Mouse (Mus musculus) stomach, postnatal 0 days (tissue): ENCODE results near the gene Zfp467. TPM values are rescaled to one million over a fixed set of nuclear protein-coding genes. Genes with fewer than 3 reads are reported as not detected.

Source experiments
- ATAC-seq: fragments of 200-750 bp; cut with Nextera tagmentation; 2 replicates; pipeline ENCODE4 v1.8.0; 2017; ENCODE audit not compliant: low FRiP score, low TSS enrichment
- DNase-seq: peaks from one replicate; pipeline ENCODE4 v3.0.0-alpha.2; 2016; ENCODE audit warnings: low spot score
- H3K27ac ChIP-seq: fragments of 300-500 bp; sonication (generic); replicated peaks from 2 replicates; pipeline ENCODE4 v1.5.1; 2014; ENCODE audit warnings: mild to moderate bottlenecking, control low read depth
- H3K27me3 ChIP-seq: fragments of 300-500 bp; sonication (generic); 2 replicates; pipeline ENCODE4 v1.6.1; 2014; ENCODE audit warnings: low read length; ENCODE audit not compliant: control insufficient read depth, insufficient read depth
- H3K36me3 ChIP-seq: fragments of 300-500 bp; sonication (generic); 2 replicates; pipeline ENCODE4 v1.6.1; 2014; ENCODE audit warnings: low read length, mixed read lengths; ENCODE audit not compliant: control insufficient read depth, insufficient read depth
- H3K4me1 ChIP-seq: fragments of 300-500 bp; sonication (generic); replicated peaks from 2 replicates; pipeline ENCODE4 v1.6.1; 2014; ENCODE audit warnings: antibody characterized with exemption; ENCODE audit not compliant: control insufficient read depth, insufficient read depth
- H3K4me2 ChIP-seq: fragments of 300-500 bp; sonication (generic); replicated peaks from 2 replicates; pipeline ENCODE4 v1.6.1; 2014; ENCODE audit warnings: low read depth, mild to moderate bottlenecking, control low read depth, moderate library complexity
- H3K4me3 ChIP-seq: fragments of 300-500 bp; sonication (generic); 2 replicates; pipeline ENCODE4 v1.5.1; 2014; ENCODE audit warnings: low read depth, low read length, control low read depth
- H3K9ac ChIP-seq: fragments of 300-500 bp; sonication (generic); 2 replicates; pipeline ENCODE4 v1.6.1; 2014; ENCODE audit warnings: mild to moderate bottlenecking, low read length, control low read depth, mixed read lengths
- H3K9me3 ChIP-seq: fragments of 300-500 bp; sonication (generic); 2 replicates; pipeline ENCODE4 v1.6.1; 2016; ENCODE audit warnings: low read length; ENCODE audit not compliant: control insufficient read depth
- CTCF ChIP-seq: IDR thresholded peaks from 2 replicates; pipeline ENCODE4 v1.5.1; 2016; ENCODE audit warnings: antibody characterized with exemption, low read depth, mild to moderate bottlenecking, moderate library complexity
- EP300 ChIP-seq: optimal IDR thresholded peaks from 2 replicates; pipeline ENCODE3; 2016; ENCODE audit warnings: antibody characterized with exemption
- WGBS: fragments of 180-500 bp; shearing (Covaris S2); extraction: QIAGEN DNeasy Blood & Tissue Kit; methylation state at CpG from one replicate; pipeline ENCODE4 v1.1.7; 2014; 5-methylcytosine and 5-hydroxymethylcytosine counted together
- polyA plus RNA-seq: library from polyadenylated mRNA; unstranded; fragments of >200 nt; fragmentation: Nextera tagmentation; extraction: Ambion mirVana; gene quantifications from 2 replicates; pipeline ENCODE4 v1.2.1, GENCODE M21; 2015

Zfp467 gene
- polyA plus RNA-seq, 1 experiment from 2014 or later = 24.2 TPM

DNA sequence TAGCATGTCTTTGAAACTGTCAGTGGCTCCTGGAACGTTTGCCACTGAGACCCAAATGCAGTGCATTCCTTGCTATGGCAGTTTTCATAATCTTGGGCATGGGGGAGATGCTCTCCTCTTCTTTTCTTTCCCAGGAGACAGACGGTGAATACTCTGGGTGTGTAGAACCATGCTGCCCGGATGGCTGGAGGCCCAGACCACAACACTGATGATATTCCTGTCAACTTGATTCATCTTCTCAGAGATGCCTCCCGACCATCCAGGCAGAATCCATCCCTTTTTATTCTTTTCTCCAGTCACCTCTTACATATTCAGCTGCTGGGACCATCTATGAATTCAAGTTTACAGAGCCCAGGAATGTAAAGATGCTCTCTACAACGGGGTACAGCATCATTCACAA is 14.9 kb downstream of the Zfp467 start:
- no peaks in the 10 kb centered on the region for H3K9me3 ChIP-seq
- H3K27ac ChIP-seq = no peak overlapping the region
- H3K4me1 ChIP-seq = no peaks in the 10 kb centered on the region
- H3K27me3 ChIP-seq = no peaks in the 10 kb centered on the region
- H3K36me3 ChIP-seq = no peaks in the 10 kb centered on the region
- ATAC-seq (no peak), DNase-seq (no peak)
- WGBS = 69% methylated on average over 5 of the region's 5 CpGs
- TF ChIP-seq EP300 = no peak
- TF ChIP-seq CTCF = no peak
- H3K4me3 ChIP-seq = no peak overlapping the region
- H3K9ac ChIP-seq = no peak overlapping the region
- H3K4me2 ChIP-seq = no peak overlapping the region

DNA sequence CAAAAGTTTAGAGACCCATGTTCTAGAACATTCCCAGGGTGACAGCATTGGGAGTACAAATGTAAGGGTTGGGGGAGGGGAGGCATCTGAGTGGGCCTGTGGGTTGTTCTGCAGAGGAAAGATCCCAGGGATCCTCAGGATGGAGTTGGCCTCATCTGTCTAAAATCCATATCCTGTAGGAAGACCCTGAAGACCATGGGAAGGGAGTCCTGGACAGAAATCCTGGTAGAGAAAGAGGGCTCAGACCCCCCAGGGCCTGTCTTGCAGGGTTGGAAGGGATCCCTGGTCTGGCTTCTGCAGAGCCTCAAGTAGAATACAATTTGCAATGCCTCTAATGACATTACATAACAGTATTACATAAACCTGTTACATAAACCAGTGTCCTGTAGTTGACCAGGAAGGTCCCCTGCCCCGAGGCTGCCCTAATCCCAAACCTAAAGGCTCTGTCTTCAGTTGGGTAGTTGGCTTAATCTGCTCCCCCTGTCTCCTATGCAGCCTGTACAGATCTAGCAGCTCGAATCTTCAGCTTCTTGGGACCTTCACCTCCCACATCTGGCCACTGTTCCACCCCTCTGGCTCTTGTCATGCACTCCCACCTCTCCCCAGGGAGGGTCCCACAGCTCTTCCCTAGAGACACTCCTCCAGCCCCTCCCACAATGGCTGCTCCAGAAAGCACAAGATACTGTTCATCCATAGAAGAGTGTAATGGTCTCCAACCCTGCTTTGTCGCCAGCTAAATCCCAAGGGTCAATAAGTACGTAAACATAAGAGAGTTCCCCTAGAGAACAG is 16.7 kb downstream of the Zfp467 start:
- ATAC-seq (no peak), DNase-seq (no peak)
- TF ChIP-seq CTCF = no peak
- TF ChIP-seq EP300 = no peak
- Histone ChIP-seq H3K27me3 (no peaks in the 10 kb centered on the region), H3K27ac (no peak overlapping the region), H3K4me1 (no peaks in the 10 kb centered on the region), H3K9me3 (no peaks in the 10 kb centered on the region), H3K4me3 (no peak overlapping the region), H3K9ac (no peak overlapping the region), H3K36me3 (no peaks in the 10 kb centered on the region), H3K4me2 (no peak overlapping the region)
- 51% methylated on average over 4 of the region's 4 CpGs for WGBS

DNA sequence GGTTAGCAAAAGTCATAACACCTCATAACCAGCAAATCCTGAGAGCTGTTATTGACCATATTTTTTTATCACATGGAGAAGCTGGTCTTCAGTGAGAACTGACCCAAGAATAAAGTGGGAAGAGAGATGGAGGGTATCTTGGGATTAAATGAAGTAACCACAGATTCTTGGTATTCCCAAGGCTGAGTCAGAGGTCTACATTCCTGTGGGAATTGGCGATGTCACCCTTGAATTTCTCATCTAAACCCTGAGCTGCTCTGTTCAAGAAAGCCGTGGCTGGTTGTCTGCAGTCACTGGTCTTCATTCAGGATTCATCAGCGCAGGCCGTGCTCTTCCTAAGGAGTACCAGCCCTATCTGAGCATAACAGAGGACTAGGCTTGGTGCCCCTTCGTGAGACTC is 18.7 kb downstream of the Zfp467 start:
- Histone ChIP-seq H3K4me2 (no peak overlapping the region), H3K36me3 (no peaks in the 10 kb centered on the region), H3K9ac (no peak overlapping the region), H3K27ac (no peak overlapping the region), H3K9me3 (no peaks in the 10 kb centered on the region), H3K4me3 (no peak overlapping the region), H3K4me1 (no peaks in the 10 kb centered on the region), H3K27me3 (no peaks in the 10 kb centered on the region)
- ATAC-seq (no peak), DNase-seq (no peak)
- 76% methylated on average over 5 of the region's 5 CpGs for WGBS
- TF ChIP-seq CTCF (no peak), EP300 (no peak)

DNA sequence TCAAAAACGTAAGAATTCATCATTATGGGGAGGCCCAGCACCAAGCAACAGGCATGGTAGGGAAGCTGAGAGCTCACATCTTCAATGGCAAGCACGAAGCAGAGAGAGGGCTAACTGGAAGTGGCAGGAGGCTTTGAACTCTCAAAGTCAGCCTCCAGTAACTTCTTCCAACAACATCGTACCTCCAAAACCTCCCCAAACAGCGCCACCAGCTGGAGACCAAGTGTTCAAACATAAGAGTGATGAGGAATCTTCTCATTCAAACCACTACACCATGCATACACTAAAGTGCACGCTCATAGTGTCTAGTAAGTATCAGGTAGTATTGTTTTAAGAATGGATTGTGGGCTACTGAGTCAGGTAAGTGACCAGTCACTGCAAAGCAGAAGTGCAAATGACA is 21.6 kb downstream of the Zfp467 start:
- DNase-seq (no peak), ATAC-seq (no peak)
- no peaks in the 10 kb centered on the region for H3K9me3 ChIP-seq
- H3K4me3 ChIP-seq = no peak overlapping the region
- no peaks in the 10 kb centered on the region for H3K4me1 ChIP-seq
- no peak for TF ChIP-seq EP300
- peak; percentile 46 for TF ChIP-seq CTCF
- WGBS = 65% methylated on average over 5 of the region's 5 CpGs
- H3K9ac ChIP-seq = no peak overlapping the region
- H3K4me2 ChIP-seq = no peak overlapping the region
- no peaks in the 10 kb centered on the region for H3K27me3 ChIP-seq
- H3K36me3 ChIP-seq = no peaks in the 10 kb centered on the region
- H3K27ac ChIP-seq = no peak overlapping the region

DNA sequence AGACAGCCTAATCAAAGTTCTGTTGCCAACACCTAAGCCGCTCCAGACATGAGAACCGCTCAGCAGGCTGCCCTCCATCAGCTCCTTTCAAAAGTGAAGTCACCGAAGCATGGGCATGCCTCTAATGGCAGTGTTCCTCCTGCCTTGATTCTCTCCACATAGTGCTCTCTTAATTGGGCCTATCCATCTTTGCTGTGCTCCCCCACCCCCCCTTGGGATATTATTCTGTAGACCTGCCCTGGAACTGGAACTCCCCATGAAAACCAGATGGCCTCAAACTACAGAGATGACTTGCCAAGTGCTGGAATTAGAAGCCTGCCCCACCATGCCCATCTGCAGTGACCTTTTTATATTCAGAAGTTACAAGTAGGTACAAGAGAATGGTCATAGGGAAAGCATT is 22.3 kb downstream of the Zfp467 start:
- Histone ChIP-seq H3K9me3 (no peaks in the 10 kb centered on the region), H3K27me3 (no peaks in the 10 kb centered on the region), H3K27ac (no peak overlapping the region), H3K4me1 (no peaks in the 10 kb centered on the region), H3K4me2 (no peak overlapping the region), H3K36me3 (no peaks in the 10 kb centered on the region; the same call in 1 of the 2 replicates), H3K9ac (no peak overlapping the region), H3K4me3 (no peak overlapping the region)
- WGBS = 79% methylated on average over 3 of the region's 3 CpGs
- DNase-seq (no peak), ATAC-seq (no peak)
- no peak for TF ChIP-seq EP300
- TF ChIP-seq CTCF = no peak

DNA sequence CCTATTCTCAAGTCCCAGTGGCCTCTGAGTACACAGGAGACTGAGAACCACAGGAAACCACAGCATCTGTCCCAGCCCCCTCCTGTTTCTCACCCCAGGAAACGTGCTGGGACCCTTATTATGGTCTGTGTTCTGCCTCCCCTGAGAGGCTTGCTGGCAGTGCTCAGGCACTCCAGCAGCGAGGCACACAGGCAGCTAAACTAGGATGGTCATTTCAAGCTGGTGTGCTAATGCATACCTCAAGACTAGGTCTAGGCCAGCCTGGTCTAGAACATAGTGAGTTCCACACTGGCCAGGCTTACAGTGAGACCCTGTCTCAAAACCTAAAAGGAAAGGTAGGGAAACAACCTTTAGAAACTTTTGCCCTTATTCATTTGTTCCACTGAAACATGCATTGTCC is 25.0 kb downstream of the Zfp467 start:
- no peaks in the 10 kb centered on the region for H3K9me3 ChIP-seq
- no peak for ATAC-seq
- H3K4me3 ChIP-seq = no peak overlapping the region
- no peaks in the 10 kb centered on the region; the same call in 1 of the 2 replicates for H3K36me3 ChIP-seq
- H3K4me2 ChIP-seq = no peak overlapping the region
- DNase-seq = no peak
- 13% methylated on average over 2 of the region's 2 CpGs for WGBS
- no peak overlapping the region for H3K9ac ChIP-seq
- no peak overlapping the region for H3K27ac ChIP-seq
- TF ChIP-seq CTCF = no peak
- TF ChIP-seq EP300 = no peak
- H3K27me3 ChIP-seq = no peaks in the 10 kb centered on the region
- no peaks in the 10 kb centered on the region for H3K4me1 ChIP-seq
